Mouse (Mus musculus) myocyte (in vitro differentiated cells): Measurements from ENCODE around the gene Ces3b.

Source experiments
- CEBPB ChIP-seq: IDR thresholded peaks from 2 replicates; pipeline ENCODE4 v1.6.1; 2011; ENCODE audit warnings: mild to moderate bottlenecking, moderate library complexity; ENCODE audit not compliant: poor library complexity, insufficient read depth, severe bottlenecking
- E2F4 ChIP-seq: IDR thresholded peaks from one replicate; pipeline ENCODE4 v1.6.1; 2011; ENCODE audit warnings: mild to moderate bottlenecking, control low read depth, moderate library complexity; ENCODE audit not compliant: insufficient read depth
- MAX ChIP-seq: IDR thresholded peaks from one replicate; pipeline ENCODE4 v1.6.1; 2011; ENCODE audit warnings: low read depth, mild to moderate bottlenecking, control low read depth
- MYOD1 ChIP-seq, 3 experiments: IDR thresholded peaks; one replicate each; pipeline ENCODE4 v1.6.1; 2011; ENCODE audit warnings: control low read depth in 2 of 3, low read depth in 2 of 3, mild to moderate bottlenecking in 2 of 3, moderate library complexity in 1 of 3; ENCODE audit not compliant: insufficient read length in 2 of 3, control insufficient read depth in 1 of 3
- MYOG ChIP-seq, 3 experiments: IDR thresholded peaks; one replicate each; pipeline ENCODE4 v1.6.1; 2011; ENCODE audit warnings: control low read depth in 2 of 3, low read depth in 2 of 3, mild to moderate bottlenecking in 2 of 3; ENCODE audit not compliant: insufficient read length in 2 of 3, control insufficient read depth in 1 of 3, insufficient read depth in 1 of 3
- POLR2A ChIP-seq: IDR thresholded peaks from one replicate; pipeline ENCODE4 v1.6.1; 2011; ENCODE audit warnings: low read depth, mild to moderate bottlenecking, control low read depth, moderate library complexity; ENCODE audit not compliant: insufficient read length
- REST ChIP-seq: IDR thresholded peaks from one replicate; pipeline ENCODE4 v1.6.1; 2011; ENCODE audit warnings: mild to moderate bottlenecking, control low read depth, moderate library complexity; ENCODE audit not compliant: insufficient read depth, insufficient read length
- SRF ChIP-seq: IDR thresholded peaks from one replicate; pipeline ENCODE4 v1.6.1; 2011; ENCODE audit warnings: low read depth; ENCODE audit not compliant: control insufficient read depth, insufficient read length
- TCF12 ChIP-seq: IDR thresholded peaks from one replicate; pipeline ENCODE4 v1.6.1; 2011; ENCODE audit warnings: mild to moderate bottlenecking, control low read depth; ENCODE audit not compliant: poor library complexity, insufficient read depth, severe bottlenecking
- TCF3 ChIP-seq: IDR thresholded peaks from one replicate; pipeline ENCODE4 v1.6.1; 2011; ENCODE audit warnings: low read depth, control low read depth; ENCODE audit not compliant: insufficient read length
- USF1 ChIP-seq: IDR thresholded peaks from one replicate; pipeline ENCODE4 v1.6.1; 2011; ENCODE audit warnings: low read depth, mild to moderate bottlenecking, control low read depth, moderate library complexity

GRCm38 (mm10) chr8:105093992-105094391, 10.4 kb downstream of the Ces3b start:
- TF ChIP-seq MYOD1 (IDR thresholded peaks at IDR 0.05; ENCODE audit: control insufficient read depth in 1 of 3, insufficient read length in 2 of 3, low read depth in 2 of 3) (no peak), TCF12 (no peak), POLR2A (no peak), CEBPB (no peak), MYOG (IDR thresholded peaks at IDR 0.05; ENCODE audit: control insufficient read depth in 1 of 3, insufficient read depth in 1 of 3, insufficient read length in 2 of 3, low read depth in 2 of 3) (no peak), USF1 (no peak), SRF (no peak), MAX (no peak), E2F4 (no peak), TCF3 (no peak), REST (no peak)
